Mouse (Mus musculus): ENCODE results near the gene Fads2.

Fads2 gene

DNA sequence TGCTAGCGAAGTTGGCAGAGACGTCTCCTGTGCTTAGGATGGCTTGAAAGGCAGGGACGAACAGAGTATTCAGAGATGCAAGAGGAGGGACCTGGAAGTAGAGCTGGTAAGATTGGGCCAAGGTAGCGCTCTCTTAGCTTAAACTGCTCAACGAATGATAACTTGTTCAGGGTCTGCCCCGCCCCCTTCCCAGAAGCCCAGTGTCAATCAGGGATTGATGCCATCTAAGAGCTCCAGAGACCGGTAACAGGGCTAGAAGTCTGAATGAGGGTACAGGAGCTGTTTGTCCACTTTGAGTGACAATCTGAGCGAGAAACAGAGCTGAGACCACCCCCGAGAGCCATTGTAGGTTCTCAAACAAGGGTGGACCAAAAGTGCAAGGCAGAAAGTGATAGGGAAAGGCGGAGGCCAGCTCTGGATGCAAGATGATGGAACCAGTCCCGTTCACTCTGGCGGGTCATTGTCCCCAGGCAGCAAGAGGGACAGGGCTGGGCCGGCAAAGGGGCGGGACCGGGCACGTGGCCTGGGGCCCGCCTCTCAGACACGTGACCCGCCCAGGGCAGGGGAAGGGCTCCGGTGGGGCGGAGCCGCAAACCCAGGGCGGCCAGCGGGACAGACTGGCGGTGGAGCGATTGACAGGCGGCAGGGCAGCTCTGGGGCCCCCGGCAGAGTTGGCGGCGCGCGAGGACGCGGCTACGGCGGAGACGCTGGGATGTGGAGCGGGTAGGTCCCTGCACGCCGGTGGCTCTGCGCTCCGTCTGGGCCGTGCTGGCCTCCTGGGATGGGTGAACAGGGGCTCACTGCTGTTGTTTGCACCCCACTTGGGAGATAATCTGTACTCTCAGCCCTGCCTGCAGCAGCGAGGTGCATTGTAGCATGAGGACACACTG is 83.7 kb downstream of the Fads2 start:
- in situ Hi-C loops (cut with MboI; ENCODE audit: low sequenced_read_pairs) = loop anchor here (25.0 kb wide), 1 partner anchor 169 kb away; the partner anchor contains the start of gene Fads1

DNA sequence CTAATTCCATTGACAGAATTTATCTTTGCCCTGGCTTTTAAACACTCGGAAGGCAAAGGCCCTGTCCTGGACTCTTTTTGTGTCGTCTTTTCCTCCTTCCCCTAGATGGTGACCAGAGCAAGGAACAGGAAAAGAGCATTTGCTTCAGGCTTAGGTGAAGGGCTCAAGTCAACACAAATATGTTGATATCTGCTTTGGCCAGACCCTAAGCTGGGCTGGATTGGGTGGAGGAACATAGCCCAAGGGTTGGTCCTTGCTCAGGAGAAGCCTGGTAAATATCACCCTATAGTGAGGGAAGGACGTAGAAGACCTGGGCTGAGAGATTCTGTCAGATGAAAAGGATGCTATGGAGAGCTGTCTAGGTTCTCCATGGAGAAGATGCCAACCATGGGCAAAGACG is 85.4 kb downstream of the Fads2 start:
- in situ Hi-C loops (cut with MboI; ENCODE audit: low sequenced_read_pairs) = loop anchor here (25.0 kb wide), 1 partner anchor 171 kb away; the partner anchor contains the start of gene Fads1

DNA sequence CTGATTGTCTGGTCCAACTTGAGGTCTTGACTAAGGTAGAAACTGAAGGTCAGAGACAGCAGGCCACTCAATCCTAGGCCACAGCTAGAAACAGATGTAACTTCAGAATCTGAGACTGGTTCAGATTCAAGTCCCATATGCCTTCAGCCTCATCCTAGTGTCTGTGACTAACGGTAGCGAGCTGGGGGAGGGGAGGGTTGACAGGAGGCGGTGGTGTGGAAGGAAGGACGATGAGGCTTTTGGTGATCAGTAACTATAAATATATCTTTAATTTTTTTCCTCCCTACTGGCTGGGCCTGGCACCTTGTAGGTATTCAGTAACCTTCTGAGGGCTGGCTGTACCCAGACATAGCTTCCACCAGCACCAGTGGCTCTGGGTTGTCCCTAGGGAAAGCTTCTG is 86.1 kb downstream of the Fads2 start:
- in situ Hi-C loops (cut with MboI; ENCODE audit: low sequenced_read_pairs) = loop anchor here (25.0 kb wide), 1 partner anchor 172 kb away; the partner anchor contains the start of gene Fads1

DNA sequence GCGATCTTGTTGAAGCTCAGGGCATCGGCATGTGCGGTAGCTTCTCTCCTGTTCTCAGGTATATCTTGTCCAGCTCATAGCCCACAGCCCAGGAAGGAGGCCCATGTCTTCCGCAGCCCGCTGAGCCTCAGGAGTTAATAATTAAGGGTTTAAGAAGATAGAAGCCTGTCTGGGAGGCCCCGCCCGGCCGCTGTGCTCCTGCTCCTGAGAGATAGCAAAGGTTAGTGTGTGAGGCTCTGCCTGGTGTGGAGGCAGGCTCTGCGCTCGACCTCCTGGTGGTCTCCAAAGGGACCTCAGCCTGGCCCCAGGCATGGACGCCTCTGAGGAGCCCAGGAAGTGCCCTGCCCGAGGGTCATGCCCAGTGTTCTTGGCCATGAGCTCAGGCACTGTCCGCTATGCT is 86.7 kb downstream of the Fads2 start:
- in situ Hi-C loops (cut with MboI; ENCODE audit: low sequenced_read_pairs) = loop anchor here (25.0 kb wide), 1 partner anchor 172 kb away; the partner anchor contains the start of gene Fads1

DNA sequence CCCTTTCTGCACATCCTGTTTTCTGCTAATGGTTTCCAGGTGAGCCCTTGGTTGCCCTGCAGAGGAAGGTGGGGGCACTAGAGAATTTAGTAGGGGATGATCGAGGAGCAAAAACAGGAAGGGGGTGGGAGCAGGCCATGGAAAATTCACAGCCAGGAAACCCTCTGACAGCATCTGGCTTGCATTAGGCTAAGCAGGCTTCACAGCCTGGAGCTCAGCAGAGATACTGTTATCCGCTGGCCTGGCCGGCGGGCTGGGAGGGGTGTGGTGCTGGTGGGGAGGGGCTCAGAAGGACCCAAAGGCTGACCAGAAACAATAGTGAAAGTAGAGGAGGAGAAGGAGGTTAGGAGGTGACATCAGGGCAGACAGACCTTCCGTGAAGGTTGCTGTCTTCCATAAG is 87.6 kb downstream of the Fads2 start:
- in situ Hi-C loops (cut with MboI; ENCODE audit: low sequenced_read_pairs) = loop anchor here (25.0 kb wide), 1 partner anchor 173 kb away; the partner anchor contains the start of gene Fads1

DNA sequence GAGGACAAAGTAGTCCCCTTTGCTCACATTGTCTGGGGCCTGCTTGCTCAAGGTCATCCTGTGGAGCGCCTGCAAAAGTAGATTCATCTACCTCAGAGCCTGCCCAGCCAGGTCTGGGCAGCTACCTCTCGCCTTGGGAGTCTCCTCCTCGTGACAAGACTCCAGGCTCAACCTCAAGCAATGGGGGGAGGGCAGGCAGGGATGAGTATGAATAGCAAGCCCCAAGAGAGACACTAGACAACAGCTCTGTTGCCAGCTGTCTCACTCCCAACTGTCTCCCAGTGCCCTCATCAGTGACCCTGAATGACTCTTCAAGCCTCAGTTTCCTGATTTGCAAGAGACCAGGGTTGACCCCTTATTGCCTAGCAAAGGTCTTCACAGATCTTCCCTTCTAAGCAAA is 88.2 kb downstream of the Fads2 start:
- in situ Hi-C loops (cut with MboI; ENCODE audit: low sequenced_read_pairs) = loop anchor here (25.0 kb wide), 1 partner anchor 174 kb away; the partner anchor contains the start of gene Fads1

DNA sequence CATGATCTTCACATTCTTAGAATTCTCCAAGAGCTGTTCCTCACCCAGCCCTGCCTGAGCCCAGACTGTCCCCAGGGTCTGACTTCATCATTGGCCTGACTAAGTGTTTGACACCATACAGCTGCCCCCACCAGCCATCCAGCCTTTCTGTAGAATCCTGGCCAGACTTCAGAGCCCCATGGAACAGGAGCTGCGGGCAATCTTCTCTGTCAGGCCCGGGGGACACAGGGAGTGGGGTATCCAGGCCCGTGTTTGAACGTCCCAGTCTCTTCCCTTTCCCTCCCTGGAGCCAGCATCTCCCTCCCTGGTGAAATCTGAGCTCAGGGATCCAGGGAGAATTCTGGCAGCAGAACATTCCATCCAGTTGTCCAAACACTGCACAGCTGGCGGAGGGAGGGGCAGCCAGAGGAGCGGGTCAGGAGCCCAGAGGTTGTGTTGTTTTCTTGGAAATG is 88.7 kb downstream of the Fads2 start:
- in situ Hi-C loops (cut with MboI; ENCODE audit: low sequenced_read_pairs) = loop anchor here (25.0 kb wide), 1 partner anchor 174 kb away; the partner anchor contains the start of gene Fads1

Data from CH12F3 (cell line).